ENCODE assay signal across 30 mouse cellular contexts in genomic region chrX:68945741-68946140, GRCm38 (mm10). TPM values are rescaled to one million over a fixed set of nuclear protein-coding genes. Genes with fewer than 3 reads are reported as not detected.
"Had no signal": no experiment of that assay in that cellular context is flagged by ENCODE, and none has a peak within 500 bp of the region (broad histone marks: within the 10 kb centered on the region; RNA-seq: fewer than 3 reads in every experiment).

No protein-coding gene starts in this region.

- H3K36me3 ChIP-seq: liver, embryonic 13.5 days had no signal

- H3K4me3 ChIP-seq: left cerebral cortex, adult 2 months; liver, embryonic 13.5 days had no signal

- DNase-seq: kidney, adult 9 months; kidney, postnatal 14 days; kidney, postnatal 4 days; layer of hippocampus, postnatal 36 days; liver, embryonic 13.5 days; lung, adult 2 months; lung, postnatal 14 days; lung, postnatal 4 days; midbrain, embryonic 14.5 days; thymus, adult 2 months; thymus, postnatal 14 days; thymus, postnatal 4 days had no signal

- H3K4me2 ChIP-seq: liver, embryonic 13.5 days; midbrain, embryonic 11.5 days had no signal

- H3K27me3 ChIP-seq: liver, embryonic 13.5 days had no signal

- H3K4me1 ChIP-seq: liver, embryonic 13.5 days had no signal

- H3K9ac ChIP-seq: liver, embryonic 13.5 days had no signal

- H3K27ac ChIP-seq: left cerebral cortex, adult 2 months; liver, embryonic 13.5 days had no signal

- H3K9me3 ChIP-seq: liver, embryonic 13.5 days had no signal

RNA-seq across cellular contexts. Expression of gene Gm6812, which starts 52.9 kb away (rescaled TPM):
- total RNA-seq: layer of hippocampus, adult 8-10 months; layer of hippocampus, postnatal 10 days; layer of hippocampus, postnatal 36 days; left cerebral cortex, adult 2 months; left cerebral cortex, postnatal 10 days; left cerebral cortex, postnatal 36 days; liver, adult 2 months; megakaryocyte progenitor cell, adult 5-6 weeks; megakaryocyte-erythroid progenitor cell, adult 5-6 weeks had no signal
- polyA plus RNA-seq: kidney, embryonic 16.5 days; limb, embryonic 11.5 days; limb, embryonic 14.5 days; liver, adult 2 months; liver, embryonic 13.5 days; liver, embryonic 16.5 days; lung, adult 2 months; midbrain, embryonic 11.5 days; midbrain, embryonic 14.5 days; neural tube, embryonic 11.5 days; neural tube, embryonic 14.5 days; small intestine, adult 2 months; spleen, adult 2 months; stomach, embryonic 16.5 days; thymus, adult 2 months had no signal
